Mouse (Mus musculus): ENCODE results near the gene Dazap2. TPM values are rescaled to one million over a fixed set of nuclear protein-coding genes. Genes with fewer than 3 reads are reported as not detected.

Gene Dazap2
- total and polyA plus RNA-seq, 3 experiments, result 100 to 341 (median 233) TPM

DNA sequence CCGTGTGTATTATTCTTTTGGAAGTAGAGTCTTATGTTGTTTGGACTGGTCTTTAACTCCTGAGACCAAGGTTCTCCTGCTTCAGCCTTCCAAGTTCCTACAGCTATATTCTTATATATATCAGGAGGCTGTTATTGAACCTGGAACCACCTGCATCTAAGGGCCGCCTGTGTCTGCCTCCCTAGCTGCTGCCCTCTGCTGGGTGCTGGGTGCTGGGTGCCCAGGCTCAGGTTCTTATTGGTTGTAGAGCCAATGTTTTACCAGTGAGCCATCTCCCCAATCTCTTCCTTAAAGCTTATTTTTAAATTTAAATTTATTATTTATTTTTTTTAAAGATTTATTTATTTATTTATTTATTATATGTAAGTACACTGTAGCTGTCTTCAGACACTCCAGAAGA is 2.7 kb upstream of the Dazap2 start:
- H3K9ac ChIP-seq (ENCODE audit: control insufficient read depth, low read depth, low read length, poor library complexity, severe bottlenecking), result no peak overlapping the region
- no peaks in the 10 kb centered on the region for H3K27me3 ChIP-seq (ENCODE audit: control insufficient read depth in 1 of 2, insufficient read depth in 2 of 2, low read length in 2 of 2)
- peaks cover 12% of the 10 kb centered on the region for H3K79me2 ChIP-seq (ENCODE audit: control insufficient read depth, insufficient read depth, low read length, poor library complexity)
- no peaks in the 10 kb centered on the region for H3K9me3 ChIP-seq (replicated peaks; ENCODE audit: insufficient read depth, low read length)
- H3K4me1 ChIP-seq (ENCODE audit: control insufficient read depth in 1 of 2, insufficient read depth in 2 of 2, low read length in 2 of 2), result peaks cover 0 to 18% of the 10 kb centered on the region in 2 experiments; a peak in 2 of 4 replicates
- no peak overlapping the region for H3K27ac ChIP-seq (ENCODE audit: control insufficient read depth, low read depth, low read length)
- peaks cover 3 to 8% of the 10 kb centered on the region in 2 experiments for H3K36me3 ChIP-seq (ENCODE audit: control insufficient read depth in 1 of 2, insufficient read depth in 2 of 2, low read length in 2 of 2)
- TF ChIP-seq RAD21 (IDR thresholded peaks at IDR 0.05; ENCODE audit: low read depth, low read length), result peak; percentile 49
- TF ChIP-seq UBTF (IDR thresholded peaks at IDR 0.05; ENCODE audit: borderline replicate concordance, insufficient read depth, low read depth, low read length), result no peak
- TF ChIP-seq SMC3 (IDR thresholded peaks at IDR 0.05; ENCODE audit: low read depth, low read length), result peak; percentile 88
- TF ChIP-seq ZC3H11A (IDR thresholded peaks at IDR 0.05; ENCODE audit: low read depth, low read length), result peak; percentile 66
- TF ChIP-seq HCFC1 (IDR thresholded peaks at IDR 0.05; ENCODE audit: low read depth, low read length), result no peak
- TF ChIP-seq MXI1 (IDR thresholded peaks at IDR 0.05; ENCODE audit: low read depth, low read length), result no peak; the same call in 1 of the 2 replicates
- TF ChIP-seq CTCF (IDR thresholded peaks at IDR 0.05 in 2 of 3, conservative IDR thresholded peaks at IDR 0.05 in 1 of 3; ENCODE audit: control insufficient read depth in 1 of 3, insufficient read depth in 1 of 3, low read depth in 2 of 3, low read length in 3 of 3, poor library complexity in 1 of 3, severe bottlenecking in 1 of 3), result peak; percentile 33 to 92 (median 88); a peak in 5 of 6 replicates
- TF ChIP-seq GABPA (IDR thresholded peaks at IDR 0.05; ENCODE audit: low read depth, low read length), result no peak
- peak; percentile 69 for DNase-seq (ENCODE audit: low read depth, low spot score)
- H3K4me3 ChIP-seq (ENCODE audit: control insufficient read depth in 1 of 2, insufficient read depth in 1 of 2, low read depth in 2 of 2, low read length in 2 of 2), result no peak overlapping the region

DNA sequence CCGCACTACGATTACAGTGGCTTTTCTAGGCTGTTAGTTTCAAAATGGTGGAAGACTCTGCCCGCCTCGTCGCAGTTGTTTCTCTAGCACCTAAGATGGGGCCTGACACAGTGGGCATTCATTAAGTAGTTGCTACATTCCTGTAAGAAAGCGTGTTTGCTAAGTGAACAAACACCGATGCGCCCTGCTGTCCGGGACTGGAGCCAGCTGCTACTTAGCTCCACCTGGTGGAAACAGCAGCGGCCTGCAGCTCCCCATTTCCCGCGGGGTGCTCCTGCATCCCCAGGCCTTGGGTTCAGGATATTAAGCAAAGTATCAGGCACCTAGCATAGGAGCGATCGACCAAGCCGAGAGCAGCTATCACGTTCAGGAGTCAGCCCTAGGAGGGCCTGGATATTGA is 1.6 kb upstream of the Dazap2 start:
- no peaks in the 10 kb centered on the region for H3K9me3 ChIP-seq (replicated peaks; ENCODE audit: insufficient read depth, low read length)
- H3K27ac ChIP-seq (ENCODE audit: control insufficient read depth, low read depth, low read length), result no peak overlapping the region
- peak; percentile 96 for DNase-seq (ENCODE audit: low read depth, low spot score)
- H3K4me1 ChIP-seq (ENCODE audit: control insufficient read depth in 1 of 2, insufficient read depth in 2 of 2, low read length in 2 of 2), result peaks cover 0 to 18% of the 10 kb centered on the region in 2 experiments; a peak in 2 of 4 replicates
- H3K4me3 ChIP-seq (ENCODE audit: control insufficient read depth in 1 of 2, insufficient read depth in 1 of 2, low read depth in 2 of 2, low read length in 2 of 2), result peak overlapping the region; percentile 43 to 94
- H3K79me2 ChIP-seq (ENCODE audit: control insufficient read depth, insufficient read depth, low read length, poor library complexity), result peaks cover 12% of the 10 kb centered on the region
- peaks cover 7 to 8% of the 10 kb centered on the region in 2 experiments for H3K36me3 ChIP-seq (ENCODE audit: control insufficient read depth in 1 of 2, insufficient read depth in 2 of 2, low read length in 2 of 2)
- no peaks in the 10 kb centered on the region for H3K27me3 ChIP-seq (ENCODE audit: control insufficient read depth in 1 of 2, insufficient read depth in 2 of 2, low read length in 2 of 2)
- H3K9ac ChIP-seq (ENCODE audit: control insufficient read depth, low read depth, low read length, poor library complexity, severe bottlenecking), result peak overlapping the region; percentile 59
- TF ChIP-seq ZKSCAN1 (IDR thresholded peaks at IDR 0.05; ENCODE audit: low read depth, low read length) (no peak), MXI1 (IDR thresholded peaks at IDR 0.05; ENCODE audit: low read depth, low read length) (peak; percentile 64; the same call in 1 of the 2 replicates), HCFC1 (IDR thresholded peaks at IDR 0.05; ENCODE audit: low read depth, low read length) (peak; percentile 72), TCF12 (IDR thresholded peaks at IDR 0.05; ENCODE audit: low read depth, low read length) (no peak), MAFK (IDR thresholded peaks at IDR 0.05; ENCODE audit: borderline replicate concordance, low read depth, low read length) (no peak), MEF2A (IDR thresholded peaks at IDR 0.05; ENCODE audit: extremely low read depth, insufficient replicate concordance, low read depth, low read length, poor library complexity, severe bottlenecking) (no peak), RCOR1 (IDR thresholded peaks at IDR 0.05; ENCODE audit: low read depth, low read length) (no peak), RAD21 (IDR thresholded peaks at IDR 0.05; ENCODE audit: low read depth, low read length) (peak; percentile 72), BHLHE40 (IDR thresholded peaks at IDR 0.05; ENCODE audit: borderline replicate concordance, low read depth, low read length) (no peak), TAL1 (IDR thresholded peaks at IDR 0.05; ENCODE audit: low read length) (no peak), EP300 (IDR thresholded peaks at IDR 0.05; ENCODE audit: low read depth in 1 of 2, low read length in 2 of 2) (0 out of 4 replicates have a peak, but pooled peaks of 1 of the 2 experiments have one; percentile 11), TBP (IDR thresholded peaks at IDR 0.05; ENCODE audit: low read depth, low read length) (0 out of 2 replicates have a peak, but pooled peaks have one; percentile 49), MAZ (IDR thresholded peaks at IDR 0.05; ENCODE audit: low read depth, low read length) (no peak), MYC (IDR thresholded peaks at IDR 0.05; ENCODE audit: low read depth, low read length) (0 out of 2 replicates have a peak, but pooled peaks have one; percentile 1), CHD1 (IDR thresholded peaks at IDR 0.05; ENCODE audit: low read depth, low read length) (no peak), SMC3 (IDR thresholded peaks at IDR 0.05; ENCODE audit: low read depth, low read length) (peak; percentile 99), ZC3H11A (IDR thresholded peaks at IDR 0.05; ENCODE audit: low read depth, low read length) (peak; percentile 74), USF1 (IDR thresholded peaks at IDR 0.05; ENCODE audit: low read depth, low read length) (no peak), POLR2AphosphoS2 (IDR thresholded peaks at IDR 0.05; ENCODE audit: low read length) (no peak), POLR2AphosphoS5 (IDR thresholded peaks at IDR 0.05; ENCODE audit: borderline replicate concordance, low read depth, low read length) (no peak), MAX (IDR thresholded peaks at IDR 0.05; ENCODE audit: low read length) (peak; percentile 54; the same call in 1 of the 2 replicates), CHD2 (IDR thresholded peaks at IDR 0.05; ENCODE audit: low read length) (no peak), GATA1 (IDR thresholded peaks at IDR 0.05; ENCODE audit: low read depth, low read length) (no peak), ZNF384 (IDR thresholded peaks at IDR 0.05; ENCODE audit: low read depth, low read length) (no peak), USF2 (IDR thresholded peaks at IDR 0.05; ENCODE audit: borderline replicate concordance in 1 of 2, insufficient read depth in 1 of 2, low read depth in 1 of 2, low read length in 2 of 2) (no peak), UBTF (IDR thresholded peaks at IDR 0.05; ENCODE audit: borderline replicate concordance, insufficient read depth, low read depth, low read length) (no peak), ELF1 (IDR thresholded peaks at IDR 0.05; ENCODE audit: low read depth, low read length) (0 out of 2 replicates have a peak, but pooled peaks have one; percentile 13)

All from MEL (cell line).